Mouse (Mus musculus): ENCODE measurements around the gene Ripor2. TPM values are rescaled to one million over a fixed set of nuclear protein-coding genes. Genes with fewer than 3 reads are reported as not detected.

Gene Ripor2
- polyA plus RNA-seq, 1 experiment from 2014 or later = 10.4 TPM

DNA sequence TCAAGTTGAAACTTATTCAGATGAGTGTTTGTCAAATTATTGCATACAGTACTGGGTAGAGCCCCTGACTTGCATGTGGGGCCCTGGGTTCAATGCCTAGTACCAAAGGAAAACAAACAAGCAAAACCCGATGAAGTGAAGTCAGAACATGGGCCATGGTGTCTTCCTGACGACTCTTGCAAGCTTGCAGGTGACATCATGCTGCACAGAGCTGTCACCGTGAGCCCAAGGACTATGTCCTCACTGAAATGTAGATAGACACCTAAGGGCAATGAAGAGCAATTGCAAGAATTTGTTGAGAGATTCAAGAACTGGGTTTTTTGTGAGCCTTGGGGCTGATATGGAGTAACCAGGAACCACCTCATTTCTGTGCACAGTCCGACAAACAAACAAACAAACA lies 84.8 kb downstream of the Ripor2 start:
- Histone ChIP-seq H3K9ac (ENCODE audit: low read depth, low read length) (no peak overlapping the region), H3K9me3 (ENCODE audit: control insufficient read depth, low read length) (no peaks in the 10 kb centered on the region), H3K4me2 (replicated peaks; ENCODE audit: low read depth, low read length) (no peak overlapping the region), H3K4me1 (replicated peaks; ENCODE audit: control insufficient read depth, insufficient read depth, low read length) (no peaks in the 10 kb centered on the region), H3K36me3 (ENCODE audit: control insufficient read depth, insufficient read depth, low read length) (no peaks in the 10 kb centered on the region), H3K27ac (ENCODE audit: low read depth, low read length) (no peak overlapping the region), H3K27me3 (ENCODE audit: control insufficient read depth, insufficient read depth, low read length) (no peaks in the 10 kb centered on the region), H3K4me3 (ENCODE audit: low read depth, low read length) (no peak overlapping the region)
- no peak for ATAC-seq (ENCODE audit: low FRiP score)
- WGBS = 86% methylated on average over 4 of the region's 4 CpGs
- DNase-seq (ENCODE audit: low spot score) = no peak

DNA sequence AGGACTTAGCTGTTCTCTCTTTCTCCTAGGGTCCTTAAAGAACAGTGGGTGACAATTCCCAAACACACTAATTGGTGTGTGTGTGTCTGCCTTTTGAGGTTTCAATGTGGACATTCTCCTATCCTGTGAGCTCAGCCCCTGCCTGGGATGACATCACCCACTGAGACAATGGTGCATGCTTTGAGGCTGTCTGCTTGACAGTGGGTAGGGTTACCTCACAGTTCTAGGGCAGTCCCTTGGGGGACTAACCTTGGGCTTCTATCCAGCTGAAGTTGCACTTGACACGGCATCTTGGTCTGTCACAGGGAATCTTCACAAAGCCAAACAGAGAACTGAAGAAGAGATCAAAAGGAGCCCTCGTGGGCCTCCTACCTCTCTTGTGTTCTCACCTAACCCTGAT lies 86.6 kb downstream of the Ripor2 start:
- DNase-seq (ENCODE audit: low spot score) = no peak

DNA sequence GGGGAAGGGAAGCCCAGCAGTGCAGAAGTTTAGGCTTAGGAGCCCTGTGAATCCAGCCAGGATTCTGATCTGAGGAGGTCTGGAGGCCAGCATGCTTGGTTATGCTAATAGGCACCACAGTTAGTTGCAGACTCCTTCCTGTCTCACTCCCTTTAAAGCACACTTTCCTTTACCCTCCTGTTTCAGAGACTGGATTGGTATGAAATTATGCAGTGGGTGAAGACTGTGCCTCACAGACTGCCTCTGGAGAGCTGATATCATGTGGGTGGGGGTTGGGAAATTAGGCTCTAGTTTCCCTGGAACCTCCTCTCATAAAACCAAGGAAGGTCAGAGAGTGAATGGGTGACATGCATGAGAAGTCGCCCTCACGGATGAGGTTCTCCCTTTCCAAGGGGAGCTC lies 88.7 kb downstream of the Ripor2 start:
- WGBS = 65% methylated on average over 2 of the region's 2 CpGs
- H3K4me1 ChIP-seq (replicated peaks; ENCODE audit: control insufficient read depth, insufficient read depth, low read length) = no peaks in the 10 kb centered on the region
- no peak overlapping the region for H3K27ac ChIP-seq (ENCODE audit: low read depth, low read length)
- H3K4me2 ChIP-seq (replicated peaks; ENCODE audit: low read depth, low read length) = no peak overlapping the region
- ATAC-seq (ENCODE audit: low FRiP score) (no peak), DNase-seq (ENCODE audit: low spot score) (no peak)
- no peak overlapping the region for H3K9ac ChIP-seq (ENCODE audit: low read depth, low read length)
- no peak overlapping the region for H3K4me3 ChIP-seq (ENCODE audit: low read depth, low read length)
- no peaks in the 10 kb centered on the region for H3K27me3 ChIP-seq (ENCODE audit: control insufficient read depth, insufficient read depth, low read length)
- no peaks in the 10 kb centered on the region for H3K9me3 ChIP-seq (ENCODE audit: control insufficient read depth, low read length)
- no peaks in the 10 kb centered on the region for H3K36me3 ChIP-seq (ENCODE audit: control insufficient read depth, insufficient read depth, low read length)

More for the DNA sequence above, 86.6 kb downstream of the Ripor2 start:
- 36% methylated on average over 2 of the region's 2 CpGs for WGBS
- Histone ChIP-seq H3K27me3 (ENCODE audit: control insufficient read depth, insufficient read depth, low read length) (no peaks in the 10 kb centered on the region), H3K9ac (ENCODE audit: low read depth, low read length) (no peak overlapping the region), H3K27ac (ENCODE audit: low read depth, low read length) (no peak overlapping the region), H3K4me1 (replicated peaks; ENCODE audit: control insufficient read depth, insufficient read depth, low read length) (no peaks in the 10 kb centered on the region), H3K4me2 (replicated peaks; ENCODE audit: low read depth, low read length) (no peak overlapping the region), H3K4me3 (ENCODE audit: low read depth, low read length) (no peak overlapping the region), H3K36me3 (ENCODE audit: control insufficient read depth, insufficient read depth, low read length) (no peaks in the 10 kb centered on the region), H3K9me3 (ENCODE audit: control insufficient read depth, low read length) (no peaks in the 10 kb centered on the region)
- ATAC-seq (ENCODE audit: low FRiP score) = no peak

DNA sequence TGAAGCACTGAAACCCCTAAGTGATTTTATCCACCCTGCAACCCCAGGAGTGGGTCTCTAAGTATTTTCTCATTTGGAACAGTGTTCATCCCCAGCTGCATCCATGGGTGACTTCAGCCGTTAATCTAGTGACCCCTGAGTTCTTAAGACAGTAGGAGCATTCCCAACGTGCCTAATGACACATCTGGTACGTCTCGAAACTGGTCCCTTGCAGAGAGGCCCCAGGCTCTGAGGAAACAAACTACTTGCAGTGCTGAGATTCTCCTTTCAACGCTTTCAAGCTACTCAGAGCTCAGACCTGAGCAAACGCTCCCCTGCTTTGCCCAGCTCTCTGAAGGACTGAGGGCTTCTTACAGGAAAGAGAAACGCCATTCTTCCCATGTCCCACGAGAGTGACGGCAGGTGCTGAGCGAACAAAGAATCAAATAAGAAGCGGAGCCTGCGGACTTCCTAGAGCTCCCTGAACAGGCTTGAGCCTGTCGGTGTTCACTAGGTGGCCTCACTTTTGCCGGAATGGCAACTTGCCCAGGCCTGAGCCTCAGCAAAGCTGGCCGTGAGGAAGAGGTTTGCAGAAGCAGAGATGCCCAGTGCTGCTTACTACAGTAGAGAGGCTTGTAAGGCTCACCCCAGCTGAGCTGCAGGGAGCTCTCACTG lies 97.2 kb downstream of the Ripor2 start:
- DNase-seq (ENCODE audit: low spot score) (no peak), ATAC-seq (ENCODE audit: low FRiP score) (no peak)
- Histone ChIP-seq H3K9ac (ENCODE audit: low read depth, low read length) (no peak overlapping the region), H3K4me1 (replicated peaks; ENCODE audit: control insufficient read depth, insufficient read depth, low read length) (no peaks in the 10 kb centered on the region), H3K4me2 (replicated peaks; ENCODE audit: low read depth, low read length) (no peak overlapping the region), H3K36me3 (ENCODE audit: control insufficient read depth, insufficient read depth, low read length) (no peaks in the 10 kb centered on the region), H3K27ac (ENCODE audit: low read depth, low read length) (peak overlapping the region; percentile 24; the same call in 1 of the 2 replicates), H3K9me3 (ENCODE audit: control insufficient read depth, low read length) (no peaks in the 10 kb centered on the region), H3K27me3 (ENCODE audit: control insufficient read depth, insufficient read depth, low read length) (no peaks in the 10 kb centered on the region), H3K4me3 (ENCODE audit: low read depth, low read length) (no peak overlapping the region)
- WGBS = 38% methylated on average over 15 of the region's 15 CpGs

DNA sequence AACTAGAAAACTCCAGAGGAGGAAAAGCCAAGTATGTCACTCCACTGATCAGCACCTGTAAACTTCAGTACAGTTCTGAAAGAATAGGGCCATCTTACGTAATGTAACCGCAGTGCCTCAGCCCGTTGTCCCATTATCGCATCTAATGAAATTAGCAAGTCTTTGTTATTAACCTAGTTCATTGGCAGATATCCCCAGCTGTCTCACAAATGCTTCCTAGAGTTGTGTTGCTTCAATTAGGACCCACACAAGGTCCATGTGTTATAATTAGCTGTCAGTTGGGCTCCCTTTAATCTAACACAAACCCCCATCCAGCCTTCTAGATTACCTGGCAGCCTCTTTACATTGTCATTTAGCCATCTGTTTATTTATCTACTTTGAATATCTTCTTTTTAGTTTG lies 99.0 kb downstream of the Ripor2 start:
- Histone ChIP-seq H3K9me3 (ENCODE audit: control insufficient read depth, low read length) (no peaks in the 10 kb centered on the region), H3K4me3 (ENCODE audit: low read depth, low read length) (no peak overlapping the region), H3K4me2 (replicated peaks; ENCODE audit: low read depth, low read length) (no peak overlapping the region), H3K4me1 (replicated peaks; ENCODE audit: control insufficient read depth, insufficient read depth, low read length) (no peaks in the 10 kb centered on the region), H3K27ac (ENCODE audit: low read depth, low read length) (no peak overlapping the region), H3K36me3 (ENCODE audit: control insufficient read depth, insufficient read depth, low read length) (no peaks in the 10 kb centered on the region), H3K9ac (ENCODE audit: low read depth, low read length) (no peak overlapping the region), H3K27me3 (ENCODE audit: control insufficient read depth, insufficient read depth, low read length) (no peaks in the 10 kb centered on the region)
- WGBS = 91% methylated on average over 4 of the region's 4 CpGs
- no peak for DNase-seq (ENCODE audit: low spot score)
- no peak for ATAC-seq (ENCODE audit: low FRiP score)

DNA sequence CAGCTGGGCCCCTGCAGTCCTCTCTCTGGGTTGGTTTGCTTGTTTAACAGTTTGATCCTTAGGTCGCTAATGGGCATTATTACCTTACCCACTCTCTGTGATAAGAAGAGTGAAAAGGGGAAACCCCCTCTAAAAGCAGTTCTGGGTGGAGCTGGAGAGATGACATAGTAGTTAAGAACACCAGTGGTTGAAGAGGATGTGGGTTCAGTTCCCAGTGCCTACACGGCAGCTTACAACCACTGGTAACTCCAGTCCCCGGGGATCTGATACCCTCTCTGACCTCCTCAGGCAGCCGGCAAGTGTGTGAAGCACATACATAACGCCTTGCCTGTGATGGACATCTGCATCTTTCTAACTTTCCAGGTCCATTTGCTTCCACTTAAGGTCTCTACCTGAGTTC lies 100.4 kb downstream of the Ripor2 start:
- Histone ChIP-seq H3K27ac (ENCODE audit: low read depth, low read length) (no peak overlapping the region), H3K9ac (ENCODE audit: low read depth, low read length) (no peak overlapping the region), H3K4me2 (replicated peaks; ENCODE audit: low read depth, low read length) (no peak overlapping the region), H3K4me1 (replicated peaks; ENCODE audit: control insufficient read depth, insufficient read depth, low read length) (no peaks in the 10 kb centered on the region), H3K4me3 (ENCODE audit: low read depth, low read length) (no peak overlapping the region), H3K9me3 (ENCODE audit: control insufficient read depth, low read length) (no peaks in the 10 kb centered on the region), H3K27me3 (ENCODE audit: control insufficient read depth, insufficient read depth, low read length) (no peaks in the 10 kb centered on the region), H3K36me3 (ENCODE audit: control insufficient read depth, insufficient read depth, low read length) (no peaks in the 10 kb centered on the region)
- WGBS = 83% methylated on average over 5 of the region's 5 CpGs
- ATAC-seq (ENCODE audit: low FRiP score) (no peak), DNase-seq (ENCODE audit: low spot score) (no peak)

DNA sequence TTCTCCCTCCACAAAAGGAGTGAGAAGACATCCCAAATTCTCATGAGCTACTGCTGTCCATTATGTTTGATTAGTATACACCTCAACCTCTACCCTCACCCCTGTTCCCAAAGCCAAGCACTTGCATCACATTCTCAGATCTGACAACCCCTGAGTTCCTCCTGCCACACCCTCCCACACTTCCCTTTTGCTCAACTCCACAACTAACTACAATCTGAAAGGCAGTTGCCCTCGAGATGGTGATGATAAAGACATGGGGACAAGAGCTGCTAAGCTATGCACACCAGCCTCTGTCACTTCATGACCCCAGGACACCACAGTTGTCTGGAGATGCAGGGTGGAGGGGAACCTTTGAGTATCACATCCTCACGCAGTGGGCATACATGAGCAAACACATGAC lies 102.5 kb downstream of the Ripor2 start:
- 74% methylated on average over 2 of the region's 2 CpGs for WGBS
- ATAC-seq (ENCODE audit: low FRiP score) = no peak
- no peak overlapping the region for H3K9ac ChIP-seq (ENCODE audit: low read depth, low read length)
- H3K4me3 ChIP-seq (ENCODE audit: low read depth, low read length) = no peak overlapping the region
- H3K9me3 ChIP-seq (ENCODE audit: control insufficient read depth, low read length) = no peaks in the 10 kb centered on the region
- no peak overlapping the region for H3K4me2 ChIP-seq (replicated peaks; ENCODE audit: low read depth, low read length)
- no peak for DNase-seq (ENCODE audit: low spot score)
- no peaks in the 10 kb centered on the region for H3K4me1 ChIP-seq (replicated peaks; ENCODE audit: control insufficient read depth, insufficient read depth, low read length)
- H3K27ac ChIP-seq (ENCODE audit: low read depth, low read length) = no peak overlapping the region
- no peaks in the 10 kb centered on the region for H3K36me3 ChIP-seq (ENCODE audit: control insufficient read depth, insufficient read depth, low read length)
- no peaks in the 10 kb centered on the region for H3K27me3 ChIP-seq (ENCODE audit: control insufficient read depth, insufficient read depth, low read length)

DNA sequence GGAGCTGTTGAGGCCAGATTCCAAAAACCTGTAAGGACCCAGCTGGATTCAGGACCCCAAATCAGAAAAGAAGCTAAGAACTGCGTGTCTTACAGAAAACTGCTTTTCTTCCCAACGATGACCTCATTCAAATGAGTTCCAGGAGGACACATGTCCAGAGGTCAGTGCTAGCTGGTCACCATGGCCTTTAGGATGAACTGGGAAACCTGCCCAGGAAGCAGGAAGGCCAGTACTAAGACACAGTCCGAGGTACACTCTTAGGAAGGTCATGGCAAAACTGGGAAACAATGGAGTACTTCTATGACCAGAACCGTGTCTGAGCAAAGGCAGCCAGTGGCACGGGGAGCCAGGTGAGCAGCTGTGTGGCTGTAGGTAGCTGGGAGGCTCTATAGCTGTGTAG lies 103.9 kb downstream of the Ripor2 start:
- Histone ChIP-seq H3K4me3 (ENCODE audit: low read depth, low read length) (no peak overlapping the region), H3K36me3 (ENCODE audit: control insufficient read depth, insufficient read depth, low read length) (no peaks in the 10 kb centered on the region), H3K4me1 (replicated peaks; ENCODE audit: control insufficient read depth, insufficient read depth, low read length) (no peaks in the 10 kb centered on the region), H3K9me3 (ENCODE audit: control insufficient read depth, low read length) (no peaks in the 10 kb centered on the region), H3K9ac (ENCODE audit: low read depth, low read length) (no peak overlapping the region), H3K27ac (ENCODE audit: low read depth, low read length) (no peak overlapping the region), H3K27me3 (ENCODE audit: control insufficient read depth, insufficient read depth, low read length) (no peaks in the 10 kb centered on the region), H3K4me2 (replicated peaks; ENCODE audit: low read depth, low read length) (no peak overlapping the region)
- ATAC-seq (ENCODE audit: low FRiP score) = no peak
- WGBS = 72% methylated on average over 5 of the region's 5 CpGs
- no peak for DNase-seq (ENCODE audit: low spot score)
